Mouse (Mus musculus) forebrain, embryonic 13.5 days (tissue): ENCODE measurements around the gene Duox1. TPM values are rescaled to one million over a fixed set of nuclear protein-coding genes. Genes with fewer than 3 reads are reported as not detected.

ENCODE experiments used
- ATAC-seq: fragments of 200-750 bp; cut with Nextera tagmentation; 2 replicates; pipeline ENCODE4 v1.8.0; 2017
- H3K27ac ChIP-seq: fragments of 300-500 bp; sonication (generic); 2 replicates; pipeline ENCODE4 v1.5.1; 2015; ENCODE audit warnings: inconsistent platforms, mild to moderate bottlenecking, moderate library complexity
- H3K27me3 ChIP-seq: fragments of 300-500 bp; sonication (generic); 2 replicates; pipeline ENCODE4 v1.6.1; 2015; ENCODE audit warnings: mild to moderate bottlenecking, inconsistent platforms
- H3K36me3 ChIP-seq: fragments of 300-500 bp; sonication (generic); 2 replicates; pipeline ENCODE4 v1.6.1; 2015; ENCODE audit warnings: mild to moderate bottlenecking, inconsistent platforms; ENCODE audit not compliant: poor library complexity, severe bottlenecking
- H3K4me1 ChIP-seq: fragments of 300-500 bp; sonication (generic); 2 replicates; pipeline ENCODE4 v1.6.1; 2015; ENCODE audit warnings: inconsistent platforms
- H3K4me2 ChIP-seq: fragments of 300-500 bp; sonication (generic); 2 replicates; pipeline ENCODE4 v1.6.1; 2015; ENCODE audit warnings: inconsistent platforms, mild to moderate bottlenecking, moderate library complexity
- H3K4me3 ChIP-seq: fragments of 300-500 bp; sonication (generic); 2 replicates; pipeline ENCODE4 v1.5.1; 2015; ENCODE audit warnings: mild to moderate bottlenecking, inconsistent platforms
- H3K9ac ChIP-seq: fragments of 300-500 bp; sonication (generic); 2 replicates; pipeline ENCODE4 v1.6.1; 2015; ENCODE audit warnings: mild to moderate bottlenecking, inconsistent platforms
- H3K9me3 ChIP-seq: fragments of 300-500 bp; sonication (generic); replicated peaks from 2 replicates; pipeline ENCODE4 v1.6.1; 2016; ENCODE audit warnings: inconsistent platforms
- WGBS: fragments of 180-500 bp; shearing (Covaris S2); methylation state at CpG from one replicate; pipeline ENCODE4 v1.1.7; 2015; 5-methylcytosine and 5-hydroxymethylcytosine counted together
- polyA plus RNA-seq: library from polyadenylated mRNA; unstranded; fragments of >200 nt; fragmentation: Nextera tagmentation; extraction: Ambion mirVana; gene quantifications from 2 replicates; pipeline ENCODE4 v1.2.1, GENCODE M21; 2015

Gene Duox1
- polyA plus RNA-seq, 1 experiment from 2014 or later: not detected

GRCm38 (mm10) chr2:122362622-122363523, 47.4 kb downstream of the Duox1 start:
- H3K9me3 ChIP-seq: no peaks in the 10 kb centered on the region
- no peaks in the 10 kb centered on the region for H3K27me3 ChIP-seq
- no peak overlapping the region for H3K4me3 ChIP-seq
- 81% methylated on average over 13 of the region's 13 CpGs for WGBS
- no peak for ATAC-seq
- peaks cover 14% of the 10 kb centered on the region; the same call in 1 of the 2 replicates for H3K36me3 ChIP-seq
- no peak overlapping the region for H3K27ac ChIP-seq
- H3K4me2 ChIP-seq: no peak overlapping the region
- no peak overlapping the region for H3K9ac ChIP-seq
- peaks cover 40% of the 10 kb centered on the region for H3K4me1 ChIP-seq

DNA sequence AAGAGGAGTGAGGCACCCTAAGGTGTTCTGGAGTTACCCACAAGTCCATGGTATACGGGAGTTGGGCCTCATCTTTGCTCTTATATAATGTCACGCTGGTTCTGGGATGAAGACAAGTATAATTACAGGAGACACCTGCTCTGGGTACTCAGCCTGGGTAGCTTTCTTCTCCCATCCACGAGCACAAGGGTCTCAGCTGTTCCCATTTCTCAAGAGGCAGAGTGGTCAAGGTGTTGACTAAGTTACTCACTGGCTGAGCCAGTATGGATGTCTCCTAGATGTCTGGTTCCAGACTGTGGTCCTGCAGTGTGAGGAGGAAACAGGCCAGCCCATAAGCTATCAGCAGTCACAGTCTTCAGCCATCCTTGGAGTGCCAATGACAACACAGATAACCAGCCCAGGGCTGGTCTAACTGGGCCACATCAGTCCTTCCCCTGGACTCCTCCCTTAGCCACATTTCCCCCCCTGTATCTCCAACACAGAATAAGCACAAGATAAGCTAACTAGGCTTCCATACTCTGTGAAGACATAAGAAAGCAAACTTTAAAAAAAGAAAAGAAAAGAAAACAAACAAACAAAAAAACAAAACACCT, 49.0 kb downstream of the Duox1 start:
- 95% methylated on average over 3 of the region's 3 CpGs for WGBS

DNA sequence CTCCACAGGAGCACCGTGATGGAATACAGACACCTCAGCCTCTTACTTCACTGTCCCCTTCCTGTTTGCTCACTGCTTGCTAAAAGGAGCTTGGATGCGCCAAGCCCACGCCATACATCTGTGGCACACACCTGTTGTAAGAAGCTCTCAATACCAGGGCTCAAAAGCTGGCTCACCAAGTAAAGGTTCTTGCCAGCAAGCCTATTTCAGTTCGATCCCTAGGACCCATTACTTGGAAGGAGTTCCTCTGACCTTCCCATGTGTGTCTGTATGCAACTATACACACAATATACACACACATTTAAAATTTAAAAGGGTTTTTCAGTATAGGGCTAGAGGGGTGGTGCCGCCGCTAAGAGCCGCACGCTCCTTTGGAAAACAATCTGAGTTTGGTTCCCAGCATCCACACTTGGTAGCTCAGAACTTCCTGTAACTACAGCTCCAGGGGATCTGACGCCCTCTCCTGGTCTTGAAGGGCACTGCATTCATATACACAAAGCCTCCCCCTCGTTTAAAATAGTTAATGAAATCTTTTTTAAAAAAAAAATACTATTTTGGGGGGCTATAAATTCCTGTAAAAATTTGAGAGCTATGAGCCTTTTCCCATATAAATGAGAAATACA, 49.9 kb downstream of the Duox1 start:
- Histone ChIP-seq H3K9ac (no peak overlapping the region), H3K4me3 (no peak overlapping the region), H3K27me3 (peaks cover 4% of the 10 kb centered on the region), H3K4me2 (peak overlapping the region; percentile 88; the same call in 1 of the 2 replicates), H3K4me1 (peaks cover 47% of the 10 kb centered on the region), H3K36me3 (peaks cover 11% of the 10 kb centered on the region; the same call in 1 of the 2 replicates), H3K9me3 (no peaks in the 10 kb centered on the region), H3K27ac (peak overlapping the region; percentile 59; the same call in 1 of the 2 replicates)
- ATAC-seq: no peak
- 86% methylated on average over 10 of the region's 10 CpGs for WGBS

More for the DNA sequence above, 49.0 kb downstream of the Duox1 start:
- Histone ChIP-seq H3K4me3 (no peak overlapping the region), H3K27me3 (no peaks in the 10 kb centered on the region), H3K4me1 (peaks cover 45% of the 10 kb centered on the region), H3K36me3 (peaks cover 11% of the 10 kb centered on the region; the same call in 1 of the 2 replicates), H3K27ac (no peak overlapping the region), H3K4me2 (no peak overlapping the region), H3K9ac (no peak overlapping the region), H3K9me3 (no peaks in the 10 kb centered on the region)
- ATAC-seq: no peak

- H3K9ac ChIP-seq: peak overlapping the region; percentile 37; the same call in 1 of the 2 replicates
- H3K27me3 ChIP-seq: peaks cover 11% of the 10 kb centered on the region
- H3K4me1 ChIP-seq: peaks cover 47% of the 10 kb centered on the region
- peaks cover 11% of the 10 kb centered on the region; the same call in 1 of the 2 replicates for H3K36me3 ChIP-seq
- no peaks in the 10 kb centered on the region for H3K9me3 ChIP-seq
- no peak for ATAC-seq
- H3K4me2 ChIP-seq: peak overlapping the region; percentile 88
- WGBS: 61% methylated on average over 3 of the region's 3 CpGs
- H3K4me3 ChIP-seq: peak overlapping the region; percentile 89; the same call in 1 of the 2 replicates
- H3K27ac ChIP-seq: peak overlapping the region; percentile 59
Observed at GRCm38 (mm10) chr2:122366039-122366438, 50.6 kb downstream of the Duox1 start.

DNA sequence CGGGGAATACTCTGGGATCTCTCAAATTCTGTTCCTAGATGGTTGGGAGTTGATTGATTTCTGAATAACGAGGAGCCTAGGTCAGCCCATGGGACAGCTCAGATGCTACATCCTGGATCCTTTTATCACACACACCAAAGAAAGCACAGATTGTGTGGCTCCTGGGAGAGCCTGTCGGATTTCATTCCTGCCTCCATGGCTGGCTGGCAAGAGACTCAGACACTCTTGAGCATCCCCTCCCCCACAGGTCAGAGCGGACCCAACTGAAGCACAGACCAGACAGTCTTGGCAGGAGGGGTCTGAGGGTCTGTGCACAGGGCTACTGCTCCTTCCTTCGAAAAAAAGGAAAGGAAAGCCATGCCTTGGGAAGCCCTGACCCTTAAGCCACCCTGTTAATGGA, 51.2 kb downstream of the Duox1 start:
- Histone ChIP-seq H3K4me1 (peaks cover 47% of the 10 kb centered on the region), H3K4me2 (peak overlapping the region; percentile 88), H3K27me3 (peaks cover 12% of the 10 kb centered on the region), H3K9me3 (no peaks in the 10 kb centered on the region), H3K4me3 (peak overlapping the region; percentile 89), H3K27ac (peak overlapping the region; percentile 59; the same call in 1 of the 2 replicates), H3K36me3 (peaks cover 11% of the 10 kb centered on the region; the same call in 1 of the 2 replicates), H3K9ac (peak overlapping the region; percentile 37)
- ATAC-seq: no peak
- 32% methylated on average over 5 of the region's 5 CpGs for WGBS

- H3K4me2 ChIP-seq: peak overlapping the region; percentile 88
- no peak overlapping the region for H3K27ac ChIP-seq
- 55% methylated on average over 4 of the region's 4 CpGs for WGBS
- no peak for ATAC-seq
- no peaks in the 10 kb centered on the region for H3K9me3 ChIP-seq
- H3K27me3 ChIP-seq: peaks cover 12% of the 10 kb centered on the region
- peaks cover 44% of the 10 kb centered on the region for H3K4me1 ChIP-seq
- peak overlapping the region; percentile 89 for H3K4me3 ChIP-seq
- peaks cover 11% of the 10 kb centered on the region; the same call in 1 of the 2 replicates for H3K36me3 ChIP-seq
- peak overlapping the region; percentile 94 for H3K9ac ChIP-seq
Observed at GRCm38 (mm10) chr2:122367181-122367580, 51.7 kb downstream of the Duox1 start.

DNA sequence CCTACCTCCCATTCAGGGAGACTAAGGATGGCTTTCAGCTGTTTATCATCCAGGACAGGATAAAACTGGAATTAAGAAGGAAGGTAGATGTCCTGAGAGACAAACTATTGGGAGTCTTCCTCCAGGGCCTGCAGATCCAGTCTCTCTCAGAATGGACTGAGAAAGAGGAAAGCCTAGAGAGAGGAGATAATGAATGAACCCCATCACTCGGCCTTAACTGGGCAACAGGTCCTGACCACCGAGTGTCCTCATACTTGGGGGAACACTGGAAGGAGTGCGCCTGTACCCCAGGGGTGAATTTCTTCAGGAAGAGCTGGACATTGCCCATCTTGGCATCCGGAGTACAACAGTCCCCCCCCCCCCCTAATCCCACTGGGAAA, 52.2 kb downstream of the Duox1 start:
- no peaks in the 10 kb centered on the region for H3K9me3 ChIP-seq
- H3K4me2 ChIP-seq: peak overlapping the region; percentile 88
- peaks cover 12% of the 10 kb centered on the region for H3K27me3 ChIP-seq
- peaks cover 39% of the 10 kb centered on the region for H3K4me1 ChIP-seq
- H3K27ac ChIP-seq: peak overlapping the region; percentile 6; the same call in 1 of the 2 replicates
- H3K36me3 ChIP-seq: peaks cover 11% of the 10 kb centered on the region; the same call in 1 of the 2 replicates
- peak overlapping the region; percentile 89 for H3K4me3 ChIP-seq
- 11% methylated on average over 4 of the region's 4 CpGs for WGBS
- peak overlapping the region; percentile 94 for H3K9ac ChIP-seq
- ATAC-seq: no peak

GRCm38 (mm10) chr2:122368081-122368971, 52.9 kb downstream of the Duox1 start:
- WGBS: 1% methylated on average over 44 of the region's 55 CpGs
- Histone ChIP-seq H3K4me1 (peaks cover 37% of the 10 kb centered on the region), H3K9me3 (no peaks in the 10 kb centered on the region), H3K36me3 (peaks cover 11% of the 10 kb centered on the region; the same call in 1 of the 2 replicates), H3K4me3 (peak overlapping the region; percentile 89), H3K4me2 (peak overlapping the region; percentile 88), H3K27ac (peak overlapping the region; percentile 31; the same call in 1 of the 2 replicates), H3K27me3 (peaks cover 12% of the 10 kb centered on the region), H3K9ac (peak overlapping the region; percentile 94)
- ATAC-seq: peak; percentile 61

DNA sequence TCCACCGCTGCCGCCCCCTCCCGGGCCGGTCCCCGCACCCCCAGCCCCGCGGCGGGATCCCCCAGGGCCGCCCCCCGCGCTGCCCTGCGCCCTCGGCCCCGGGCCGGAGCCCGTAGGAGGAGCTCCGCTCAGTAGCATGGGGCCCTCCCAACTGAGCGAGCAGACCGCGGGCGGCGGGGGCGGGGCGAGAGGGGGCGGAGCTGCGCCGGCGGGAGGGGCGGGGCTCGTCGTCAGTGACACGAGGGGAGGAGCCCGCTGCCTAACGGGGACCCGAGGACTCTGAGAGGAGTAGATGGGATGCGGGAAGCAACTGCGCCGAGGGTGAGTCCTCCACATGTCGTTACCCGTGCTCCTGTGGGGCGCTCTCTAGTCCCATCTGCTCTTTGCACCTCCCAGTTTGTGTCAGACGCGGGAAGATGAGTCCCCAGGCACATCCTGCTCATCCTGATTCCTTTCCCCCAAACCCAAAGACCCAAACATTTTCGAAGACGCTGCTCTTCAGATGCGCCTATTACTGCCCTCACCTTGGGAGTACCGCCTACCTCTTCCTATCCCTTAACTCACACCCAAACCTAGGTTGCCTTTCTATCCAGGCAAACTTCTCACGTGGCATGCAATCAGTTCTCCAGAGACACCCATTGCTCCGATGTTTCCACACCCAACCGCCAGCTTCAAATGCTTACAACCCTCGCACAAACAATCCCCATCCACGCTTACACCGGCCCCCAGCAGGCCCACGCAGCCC, 53.7 kb downstream of the Duox1 start, which contains the start of gene Shf:
Shf (minus strand) TSS at position 168 of the 745 bp plus-strand sequence.
- ATAC-seq: peak; percentile 94
- peak within 1 kb of the TSS; percentile 89 for H3K4me3 ChIP-seq

DNA sequence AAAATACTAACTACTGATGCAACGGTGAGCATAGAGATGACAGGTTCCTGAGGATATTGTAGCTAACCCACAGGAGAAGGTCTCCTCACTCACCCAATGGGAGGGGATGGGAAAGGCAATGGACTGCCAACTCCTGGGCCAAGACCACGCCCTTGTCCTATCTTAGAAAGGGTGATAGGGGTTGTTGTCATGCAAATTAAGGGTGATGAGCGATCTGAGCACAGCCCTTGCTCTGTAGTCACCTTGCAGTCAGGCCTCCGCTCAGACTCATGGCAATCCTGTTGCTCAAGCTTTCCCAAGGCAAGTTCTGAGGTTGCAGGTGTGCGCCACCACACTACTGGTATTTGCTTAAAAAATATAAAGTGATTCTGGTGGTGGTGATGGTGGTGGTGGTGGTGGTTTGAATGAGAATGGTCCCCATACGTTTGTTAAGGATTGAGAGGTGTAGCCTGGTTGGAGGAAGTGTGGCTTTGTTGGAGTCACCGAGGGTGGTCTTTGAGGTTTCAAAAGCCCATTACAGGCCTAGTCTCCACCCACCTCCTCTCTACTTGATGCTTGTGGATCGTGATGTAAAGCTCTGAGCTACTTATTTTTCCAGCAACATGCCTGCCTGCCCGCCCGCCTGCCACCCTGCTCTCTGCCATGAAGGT, 54.8 kb downstream of the Duox1 start:
- Histone ChIP-seq H3K27me3 (peaks cover 12% of the 10 kb centered on the region), H3K4me2 (no peak overlapping the region), H3K9me3 (no peaks in the 10 kb centered on the region), H3K4me3 (no peak overlapping the region), H3K4me1 (peaks cover 36% of the 10 kb centered on the region), H3K27ac (no peak overlapping the region), H3K36me3 (no peaks in the 10 kb centered on the region), H3K9ac (no peak overlapping the region)
- no peak for ATAC-seq
- 25% methylated on average over 10 of the region's 10 CpGs for WGBS

More for the DNA sequence above, 53.7 kb downstream of the Duox1 start, which contains the start of gene Shf:
- peaks cover 12% of the 10 kb centered on the region for H3K27me3 ChIP-seq
- under 1% methylated on average over 54 of the region's 54 CpGs for WGBS
- H3K36me3 ChIP-seq: 0 out of 2 replicates have a peak, but pooled peaks cover 2% of the 10 kb centered on the region
- H3K27ac ChIP-seq: peak within 1 kb of the TSS; percentile 31; the same call in 1 of the 2 replicates
- H3K9me3 ChIP-seq: no peaks in the 10 kb centered on the region
- peak within 1 kb of the TSS; percentile 94 for H3K9ac ChIP-seq
- peak within 1 kb of the TSS; percentile 88 for H3K4me2 ChIP-seq
- peaks cover 37% of the 10 kb centered on the region for H3K4me1 ChIP-seq
